Mouse (Mus musculus): ENCODE measurements around the gene Pik3ip1. TPM values are rescaled to one million over a fixed set of nuclear protein-coding genes. Genes with fewer than 3 reads are reported as not detected.

Pik3ip1 gene
- total RNA-seq (2021), result 10 to 100 TPM; 14.9 to 18.2 TPM
- long read RNA-seq, experiment 1, transcript Pik3ip1-201 (6 exons, 2,573 nt), result major isoform, 21 of 24 reads
- long read RNA-seq, experiment 1, partial matches to known transcripts, result 2 of 24 reads
- long read RNA-seq, experiment 1, other reads (novel, unspliced or antisense), result 1 of 24 reads
- long read RNA-seq, experiment 2, transcript Pik3ip1-201 (6 exons, 2,573 nt), result major isoform, 23 of 29 reads
- long read RNA-seq, experiment 2, partial matches to known transcripts, result 0 of 29 reads
- long read RNA-seq, experiment 2, other reads (novel, unspliced or antisense), result 5 of 29 reads

DNA sequence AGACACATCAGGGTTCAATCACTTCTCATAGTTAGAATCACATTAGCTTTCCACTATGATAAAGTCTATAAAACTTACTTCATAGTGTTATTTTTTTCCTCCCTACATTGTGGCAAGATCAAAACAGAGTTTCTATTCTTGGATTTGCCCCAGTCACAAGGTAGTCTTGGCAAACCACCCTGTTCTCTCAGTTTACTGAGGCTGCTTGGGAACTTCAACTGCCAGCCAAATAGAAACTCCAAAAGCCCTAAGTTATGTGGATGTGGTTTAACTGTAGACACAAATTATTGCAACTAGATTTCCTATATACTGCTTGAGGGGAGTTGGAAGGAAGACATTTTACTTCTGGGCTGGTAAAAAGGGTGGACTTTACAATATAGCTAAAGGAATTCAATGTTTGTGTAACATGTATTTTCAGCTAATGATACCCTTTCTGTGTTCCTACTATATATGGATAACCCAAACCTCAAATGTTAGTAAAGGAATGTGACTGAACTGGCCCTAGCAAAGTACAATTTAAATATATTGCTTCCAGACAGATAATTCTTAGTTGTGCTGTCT is at the start of gene Pik3ip1:
TSS of gene Pik3ip1 (plus strand) at position 511 of the 561 bp plus-strand sequence.
- no peak for DNase-seq (ENCODE audit: low spot score in 2 of 2)

GRCm38 (mm10) chr11:3282887-3283286 is 47.3 kb upstream of the Pik3ip1 start:
- DNase-seq (ENCODE audit: low spot score in 2 of 2), result no peak

- DNase-seq (ENCODE audit: low spot score in 2 of 2), result no peak
These were observed 46.6 kb upstream of the Pik3ip1 start for GRCm38 (mm10) chr11:3283645-3284044.

DNA sequence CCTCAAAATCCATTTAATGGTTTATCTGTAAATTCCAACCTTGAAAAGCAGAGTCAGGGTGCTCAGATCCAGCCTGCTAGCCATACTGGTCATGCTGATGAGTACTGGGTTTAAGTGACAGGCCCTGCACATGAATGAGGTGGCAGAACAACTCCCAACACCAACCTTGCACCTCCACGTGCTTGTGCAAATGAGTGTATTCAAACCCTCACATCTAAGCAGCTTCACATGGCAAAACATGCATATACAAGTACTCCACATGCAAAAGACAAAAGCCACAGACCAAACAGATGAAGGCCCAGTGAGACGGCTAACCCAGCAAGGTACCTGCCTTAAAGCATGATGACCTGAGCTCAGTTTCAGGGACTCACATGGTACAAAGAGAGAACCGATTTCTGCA is 44.3 kb upstream of the Pik3ip1 start:
- DNase-seq (ENCODE audit: low spot score in 2 of 2), result no peak

DNA sequence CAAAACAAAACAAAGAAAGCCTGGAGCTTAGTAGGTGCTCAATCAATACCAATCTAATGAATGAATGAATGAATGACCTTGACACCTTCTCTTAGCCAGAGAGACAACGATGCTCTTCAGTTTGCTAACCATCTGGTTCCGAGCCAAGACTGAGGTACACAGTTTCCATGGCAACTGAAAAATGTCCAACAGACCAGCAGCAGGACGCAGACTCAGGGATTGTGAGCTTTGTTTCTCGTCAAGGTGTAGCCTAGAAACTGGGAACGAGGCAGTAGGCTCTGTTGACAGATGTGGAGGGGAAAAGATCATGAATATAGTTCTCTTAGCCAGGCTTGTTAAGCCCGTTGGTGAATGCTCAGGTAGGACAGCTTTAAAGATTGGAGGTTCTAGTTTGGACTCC is 43.1 kb upstream of the Pik3ip1 start:
- no peak for DNase-seq (ENCODE audit: low spot score in 2 of 2)

DNA sequence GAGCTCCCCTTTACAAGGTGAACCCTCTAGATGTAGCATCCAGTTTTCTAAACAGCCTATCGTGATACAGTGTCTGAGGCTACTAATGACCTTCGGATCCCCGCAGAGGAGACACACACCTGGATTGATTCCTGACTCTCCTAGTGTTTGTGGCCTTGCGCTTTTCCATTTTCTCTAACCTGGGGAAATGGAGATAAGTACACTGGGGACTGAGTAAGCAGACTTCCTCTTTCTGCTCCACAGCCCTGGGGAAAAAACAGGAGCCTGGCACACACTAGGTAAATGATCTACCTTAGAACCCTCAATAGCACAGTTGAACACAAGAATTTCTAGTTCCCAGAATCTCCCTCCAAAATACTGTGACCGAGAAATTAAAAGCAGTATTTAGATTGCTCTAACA is 42.3 kb upstream of the Pik3ip1 start:
- DNase-seq (ENCODE audit: low spot score in 2 of 2), result no peak

- peak in 1 of 2 experiments; percentile 39 for DNase-seq (ENCODE audit: low spot score in 2 of 2)
These were observed 41.5 kb upstream of the Pik3ip1 start, which contains the start of gene Patz1 for GRCm38 (mm10) chr11:3288521-3289301. Gene Patz1, plus strand, starts transcription at chr11:3288874.

- peak; percentile 68 to 82 for DNase-seq (ENCODE audit: low spot score in 2 of 2)
These were observed 40.8 kb upstream of the Pik3ip1 start for GRCm38 (mm10) chr11:3289302-3289802.

- DNase-seq (ENCODE audit: low spot score in 2 of 2), result peak; percentile 70 to 85
These were observed 40.2 kb upstream of the Pik3ip1 start for GRCm38 (mm10) chr11:3289803-3290639.

DNA sequence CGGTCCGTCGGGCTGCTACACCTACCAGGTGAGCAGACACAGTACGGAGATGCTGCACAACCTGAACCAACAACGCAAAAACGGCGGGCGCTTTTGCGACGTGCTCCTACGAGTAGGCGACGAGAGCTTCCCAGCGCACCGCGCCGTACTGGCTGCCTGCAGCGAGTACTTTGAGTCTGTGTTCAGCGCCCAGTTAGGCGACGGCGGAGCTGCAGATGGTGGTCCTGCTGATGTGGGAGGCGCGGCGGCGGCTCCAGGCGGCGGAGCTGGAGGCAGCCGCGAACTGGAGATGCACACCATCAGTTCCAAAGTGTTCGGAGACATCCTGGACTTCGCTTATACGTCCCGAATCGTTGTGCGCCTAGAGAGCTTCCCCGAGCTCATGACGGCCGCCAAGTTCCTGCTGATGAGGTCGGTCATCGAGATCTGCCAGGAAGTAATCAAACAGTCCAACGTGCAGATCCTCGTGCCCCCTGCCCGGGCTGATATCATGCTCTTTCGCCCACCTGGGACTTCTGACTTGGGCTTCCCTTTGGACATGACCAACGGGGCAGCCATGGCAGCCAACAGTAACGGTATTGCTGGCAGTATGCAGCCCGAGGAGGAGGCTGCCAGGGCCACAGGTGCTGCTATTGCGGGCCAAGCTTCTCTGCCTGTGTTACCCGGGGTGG is 39.4 kb upstream of the Pik3ip1 start:
- DNase-seq (ENCODE audit: low spot score in 2 of 2), result peak in 1 of 2 experiments; percentile 59

- peak in 1 of 2 experiments; percentile 32 for DNase-seq (ENCODE audit: low spot score in 2 of 2)
These were observed 38.7 kb upstream of the Pik3ip1 start for GRCm38 (mm10) chr11:3291311-3292061.

GRCm38 (mm10) chr11:3292062-3292421 is 38.2 kb upstream of the Pik3ip1 start:
- peak; percentile 46 to 72 for DNase-seq (ENCODE audit: low spot score in 2 of 2)

DNA sequence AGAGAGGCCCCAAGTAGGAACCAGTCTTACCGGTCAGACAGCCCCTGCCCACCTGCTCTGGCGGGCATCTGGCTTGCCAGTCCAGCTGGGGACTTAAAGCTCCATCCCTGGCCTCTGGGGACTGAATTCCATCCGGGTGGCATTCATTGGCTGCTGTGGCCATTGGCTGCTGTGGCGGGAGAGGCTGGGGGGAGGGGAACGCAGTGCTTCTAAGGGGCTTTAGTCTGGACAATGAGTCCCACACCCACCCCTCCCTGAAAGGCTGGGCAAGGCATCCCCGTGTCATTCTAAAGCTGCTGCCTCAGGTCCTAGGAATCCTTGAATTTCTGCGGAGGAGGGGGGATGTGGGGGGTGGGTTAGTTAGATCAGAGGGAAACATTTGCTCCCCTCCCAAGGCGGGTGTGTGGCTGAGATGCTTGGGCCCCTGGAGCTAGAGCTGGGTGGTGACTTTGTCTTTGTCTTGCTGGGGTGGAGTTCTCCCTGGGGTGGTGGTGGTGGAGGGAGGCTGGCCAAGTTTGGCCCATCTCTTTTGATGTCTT is 37.4 kb upstream of the Pik3ip1 start:
- peak in 1 of 2 experiments; percentile 41 for DNase-seq (ENCODE audit: low spot score in 2 of 2)

GRCm38 (mm10) chr11:3293361-3293760 is 36.8 kb upstream of the Pik3ip1 start:
- no peak for DNase-seq (ENCODE audit: low spot score in 2 of 2)

DNA sequence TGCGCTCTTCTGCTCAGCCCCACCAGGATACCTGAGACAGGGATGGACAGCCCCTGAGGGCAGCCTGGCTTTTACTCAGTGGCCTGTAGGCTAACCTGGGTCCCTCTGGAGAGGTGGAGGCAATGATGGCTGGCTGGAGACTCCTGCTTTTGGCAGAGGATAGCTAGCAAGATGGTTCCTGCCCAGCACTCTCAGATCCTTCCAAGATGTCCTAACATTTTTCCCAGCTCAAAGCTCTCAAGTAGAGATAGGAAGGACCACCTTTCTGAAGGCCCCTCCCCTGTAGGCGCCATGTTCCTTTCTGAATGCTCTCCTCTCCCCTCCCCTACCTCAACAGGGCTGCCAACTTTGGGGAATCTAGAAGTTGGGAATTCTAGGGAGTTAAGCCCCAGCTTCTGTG is 35.6 kb upstream of the Pik3ip1 start:
- DNase-seq (ENCODE audit: low spot score in 2 of 2), result no peak

DNA sequence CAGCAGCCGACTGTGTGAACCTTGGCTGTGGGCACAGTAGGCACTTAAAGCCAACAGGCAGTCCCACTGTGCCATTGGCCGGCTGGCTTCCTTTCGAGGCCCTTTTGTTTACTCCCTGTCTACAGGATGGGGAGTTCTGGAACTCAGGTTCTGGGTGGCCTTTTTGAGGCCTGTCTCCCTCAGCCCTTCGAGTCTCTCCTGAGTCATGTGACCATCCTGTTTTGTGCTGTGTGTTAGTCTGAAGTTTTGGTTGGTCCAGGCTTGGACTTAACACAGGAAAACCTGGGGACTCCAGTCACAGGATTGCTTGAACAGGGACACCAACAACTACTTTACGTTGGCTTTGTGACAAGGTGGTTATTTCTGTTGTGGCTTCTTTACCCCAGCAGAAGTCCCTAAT is 34.1 kb upstream of the Pik3ip1 start:
- no peak for DNase-seq (ENCODE audit: low spot score in 2 of 2)

DNA sequence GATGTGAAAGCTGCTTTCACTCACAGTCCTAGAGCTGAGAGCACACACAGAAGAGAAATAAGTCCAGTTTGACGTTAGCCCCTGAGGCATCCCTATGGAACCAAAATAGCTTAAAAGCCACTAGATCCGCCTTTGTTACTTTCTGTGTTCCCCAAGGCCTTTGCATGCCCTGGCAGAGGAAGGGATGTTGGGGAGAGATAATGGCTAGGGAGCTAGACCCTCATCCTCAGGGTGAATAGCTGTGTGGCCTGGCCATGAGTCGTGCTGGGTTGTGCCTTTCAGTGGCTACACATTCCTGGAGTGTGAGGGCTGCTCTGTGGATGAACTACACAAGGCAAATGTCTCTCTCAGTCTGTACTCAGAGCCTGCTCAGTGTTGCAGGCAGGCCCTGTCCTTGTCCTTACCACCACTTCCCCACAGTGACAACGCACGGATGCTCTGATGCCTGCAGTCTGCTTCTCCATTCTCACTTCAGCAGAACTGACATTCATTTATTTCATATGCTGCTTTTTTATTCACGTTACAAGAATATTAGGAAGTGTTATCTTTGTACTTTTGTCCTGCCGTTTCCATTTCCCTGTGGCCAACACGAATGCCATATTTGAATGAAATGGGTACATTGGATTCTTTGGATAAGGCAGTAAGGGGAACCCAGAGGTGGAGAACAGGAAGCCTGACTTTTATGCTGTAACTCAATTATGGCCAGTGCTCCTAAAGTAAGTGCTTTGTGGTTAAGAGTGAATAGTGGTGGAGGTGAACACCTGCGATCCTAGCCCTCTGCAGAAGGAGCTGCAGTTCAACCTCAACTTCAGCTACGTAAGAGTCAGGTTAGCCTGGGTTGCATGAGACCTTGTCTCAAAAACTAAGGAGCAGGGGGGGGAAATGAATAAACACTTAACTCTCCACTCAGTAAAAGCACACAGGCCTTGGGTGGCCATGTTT is 32.1 kb upstream of the Pik3ip1 start:
- no peak for DNase-seq (ENCODE audit: low spot score in 2 of 2)

GRCm38 (mm10) chr11:3298813-3299185 is 31.4 kb upstream of the Pik3ip1 start:
- no peak for DNase-seq (ENCODE audit: low spot score in 2 of 2)
